Mouse (Mus musculus) heart, embryonic 10.5 days (tissue): ENCODE data around the gene Gfm2. TPM values are rescaled to one million over a fixed set of nuclear protein-coding genes. Genes with fewer than 3 reads are reported as not detected.
A peak's percentile ranks its signal among the peaks of the same experiment; 100 is the strongest.
"Not testable (repeated sequence)": the region's sequence is repeated elsewhere in the genome, so short reads cannot be mapped to it uniquely, and the experiment has no call there.

ENCODE experiments used
- DNase-seq: peaks from one replicate; pipeline ENCODE4 v3.0.0-alpha.2; 2017; ENCODE audit warnings: low spot score
- H3K27ac ChIP-seq: fragments of 300-500 bp; sonication (generic); 2 replicates; pipeline ENCODE4 v1.5.1; 2016; ENCODE audit warnings: mild to moderate bottlenecking
- H3K27me3 ChIP-seq: fragments of 300-500 bp; sonication (generic); 2 replicates; pipeline ENCODE4 v1.6.1; 2016; ENCODE audit warnings: mild to moderate bottlenecking; ENCODE audit not compliant: poor library complexity, insufficient read depth, severe bottlenecking
- H3K36me3 ChIP-seq: fragments of 300-500 bp; sonication (generic); 2 replicates; pipeline ENCODE4 v1.6.1; 2016; ENCODE audit warnings: mild to moderate bottlenecking, moderate library complexity
- H3K4me1 ChIP-seq: fragments of 300-500 bp; sonication (generic); 2 replicates; pipeline ENCODE4 v1.6.1; 2016; ENCODE audit warnings: mild to moderate bottlenecking
- H3K4me3 ChIP-seq: fragments of 300-500 bp; sonication (generic); 2 replicates; pipeline ENCODE4 v1.5.1; 2016; ENCODE audit warnings: mild to moderate bottlenecking, moderate library complexity
- H3K9me3 ChIP-seq: fragments of 300-500 bp; sonication (generic); 2 replicates; pipeline ENCODE4 v1.6.1; 2016; ENCODE audit warnings: mild to moderate bottlenecking, moderate library complexity
- WGBS: fragments of 180-500 bp; shearing (Covaris S2); methylation state at CpG from one replicate; pipeline ENCODE4 v1.1.7; 2016; 5-methylcytosine and 5-hydroxymethylcytosine counted together
- polyA plus RNA-seq: library from polyadenylated mRNA; unstranded; fragments of >200 nt; fragmentation: Nextera tagmentation; extraction: Ambion mirVana; gene quantifications from 2 replicates; pipeline ENCODE4 v1.2.1, GENCODE M21; 2016

The Gfm2 gene
- 37.2 and 41.0 TPM in 2 replicates for polyA plus RNA-seq

- WGBS = under 1% methylated on average over 57 of the region's 57 CpGs
Measured at GRCm38 (mm10) chr13:97137466-97138400, at the start of gene Gfm2, which contains the start of gene Nsa2. TSS of gene Gfm2 (plus strand) at chr13:97137937. TSS of gene Nsa2 (minus strand) at chr13:97137937.

GRCm38 (mm10) chr13:97088183-97088582 lies 49.6 kb upstream of the Gfm2 start:
- no peak for DNase-seq
- H3K4me1 ChIP-seq = peaks cover 4% of the 10 kb centered on the region; the same call in 1 of the 2 replicates
- WGBS = 92% methylated on average over 3 of the region's 3 CpGs
- H3K4me3 ChIP-seq = no peak overlapping the region
- peaks cover 5% of the 10 kb centered on the region; the same call in 1 of the 2 replicates for H3K36me3 ChIP-seq
- no peaks in the 10 kb centered on the region for H3K9me3 ChIP-seq
- no peak overlapping the region for H3K27ac ChIP-seq
- no peaks in the 10 kb centered on the region for H3K27me3 ChIP-seq

More at GRCm38 (mm10) chr13:97137466-97138400, at the start of gene Gfm2, which contains the start of gene Nsa2:
- Histone ChIP-seq H3K9me3 (no peaks in the 10 kb centered on the region), H3K27me3 (no peaks in the 10 kb centered on the region), H3K4me1 (peaks cover 6% of the 10 kb centered on the region; the same call in 1 of the 2 replicates), H3K4me3 (peak within 1 kb of the TSS; percentile 78), H3K36me3 (peaks cover 37% of the 10 kb centered on the region), H3K27ac (peak within 1 kb of the TSS; percentile 92)
- DNase-seq = peak; percentile 97

GRCm38 (mm10) chr13:97095726-97096125 lies 42.0 kb upstream of the Gfm2 start:
- H3K4me3 ChIP-seq = no peak overlapping the region
- no peaks in the 10 kb centered on the region; the same call in 1 of the 2 replicates for H3K4me1 ChIP-seq
- H3K36me3 ChIP-seq = peaks cover 10% of the 10 kb centered on the region; the same call in 1 of the 2 replicates
- H3K27ac ChIP-seq = no peak overlapping the region
- DNase-seq = no peak
- 72% methylated on average over 4 of the region's 4 CpGs for WGBS
- H3K9me3 ChIP-seq = no peaks in the 10 kb centered on the region
- no peaks in the 10 kb centered on the region for H3K27me3 ChIP-seq

GRCm38 (mm10) chr13:97099187-97099852 lies 38.4 kb upstream of the Gfm2 start, which contains the start of gene Gm6169:
TSS of gene Gm6169 (minus strand) at chr13:97099237.
- no peak within 1 kb of the TSS for H3K27ac ChIP-seq
- H3K4me1 ChIP-seq = no peaks in the 10 kb centered on the region; the same call in 1 of the 2 replicates
- H3K4me3 ChIP-seq = no peak within 1 kb of the TSS
- H3K27me3 ChIP-seq = no peaks in the 10 kb centered on the region
- no peak for DNase-seq
- no peaks in the 10 kb centered on the region for H3K9me3 ChIP-seq
- 85% methylated on average over 22 of the region's 22 CpGs for WGBS
- H3K36me3 ChIP-seq = no peaks in the 10 kb centered on the region

- Histone ChIP-seq H3K27ac (no peak overlapping the region), H3K36me3 (peaks cover 10% of the 10 kb centered on the region), H3K27me3 (no peaks in the 10 kb centered on the region), H3K4me1 (no peaks in the 10 kb centered on the region), H3K4me3 (no peak overlapping the region), H3K9me3 (no peaks in the 10 kb centered on the region)
- WGBS = 63% methylated on average over 7 of the region's 7 CpGs
- DNase-seq = no peak
Measured at GRCm38 (mm10) chr13:97104996-97105395, 32.7 kb upstream of the Gfm2 start.

GRCm38 (mm10) chr13:97107721-97108120 lies 30.0 kb upstream of the Gfm2 start:
- peaks cover 27% of the 10 kb centered on the region for H3K36me3 ChIP-seq
- 93% methylated on average over 4 of the region's 4 CpGs for WGBS
- not testable (repeated sequence) for H3K27ac ChIP-seq

GRCm38 (mm10) chr13:97109046-97109445 lies 28.7 kb upstream of the Gfm2 start:
- Histone ChIP-seq H3K27me3 (no peaks in the 10 kb centered on the region), H3K4me3 (no peak overlapping the region), H3K27ac (no peak overlapping the region), H3K4me1 (no peaks in the 10 kb centered on the region), H3K36me3 (peaks cover 33% of the 10 kb centered on the region), H3K9me3 (no peaks in the 10 kb centered on the region)
- DNase-seq = no peak
- 85% methylated on average over 4 of the region's 4 CpGs for WGBS

More at GRCm38 (mm10) chr13:97107721-97108120, 30.0 kb upstream of the Gfm2 start:
- DNase-seq, H3K9me3 ChIP-seq, H3K4me1 ChIP-seq, H3K4me3 ChIP-seq, H3K27me3 ChIP-seq: not testable (repeated sequence)

- Histone ChIP-seq H3K36me3 (peaks cover 57% of the 10 kb centered on the region), H3K4me1 (no peaks in the 10 kb centered on the region), H3K27me3 (no peaks in the 10 kb centered on the region), H3K27ac (no peak overlapping the region), H3K9me3 (no peaks in the 10 kb centered on the region), H3K4me3 (no peak overlapping the region)
- 79% methylated on average over 3 of the region's 3 CpGs for WGBS
- no peak for DNase-seq
Measured at GRCm38 (mm10) chr13:97121341-97121740, 16.4 kb upstream of the Gfm2 start.

GRCm38 (mm10) chr13:97129654-97130053 lies 8.1 kb upstream of the Gfm2 start:
- 91% methylated on average over 4 of the region's 4 CpGs for WGBS
- H3K27me3 ChIP-seq, H3K4me1 ChIP-seq, H3K9me3 ChIP-seq, H3K27ac ChIP-seq, H3K4me3 ChIP-seq, DNase-seq: not testable (repeated sequence)
- peaks cover 37% of the 10 kb centered on the region for H3K36me3 ChIP-seq

- DNase-seq, H3K27me3 ChIP-seq, H3K27ac ChIP-seq, H3K4me1 ChIP-seq, H3K4me3 ChIP-seq, H3K9me3 ChIP-seq: not testable (repeated sequence)
- peaks cover 43% of the 10 kb centered on the region for H3K36me3 ChIP-seq
- WGBS = no CpG with 5 or more reads among the region's 2 CpGs
Measured at GRCm38 (mm10) chr13:97130413-97130812, 7.3 kb upstream of the Gfm2 start.

GRCm38 (mm10) chr13:97138404-97138931 lies 731 bp downstream of the Gfm2 start:
- peak overlapping the region; percentile 78 for H3K4me3 ChIP-seq
- DNase-seq, H3K9me3 ChIP-seq, H3K4me1 ChIP-seq, H3K27me3 ChIP-seq: not testable (repeated sequence)
- WGBS = 30% methylated on average over 8 of the region's 8 CpGs
- peak overlapping the region; percentile 92 for H3K27ac ChIP-seq
- peaks cover 38% of the 10 kb centered on the region for H3K36me3 ChIP-seq

GRCm38 (mm10) chr13:97142321-97142720 lies 4.6 kb downstream of the Gfm2 start:
- WGBS = 82% methylated on average over 7 of the region's 7 CpGs
- DNase-seq = no peak
- Histone ChIP-seq H3K4me1 (peaks cover 6% of the 10 kb centered on the region; the same call in 1 of the 2 replicates), H3K9me3 (no peaks in the 10 kb centered on the region), H3K36me3 (peaks cover 42% of the 10 kb centered on the region), H3K4me3 (no peak overlapping the region), H3K27me3 (no peaks in the 10 kb centered on the region), H3K27ac (no peak overlapping the region)
